Mouse (Mus musculus): ENCODE measurements around the gene Igll1. TPM values are rescaled to one million over a fixed set of nuclear protein-coding genes. Genes with fewer than 3 reads are reported as not detected.

Igll1 gene
- polyA plus RNA-seq, 1 experiment, result not detected

- Histone ChIP-seq H3K79me2 (ENCODE audit: control insufficient read depth, insufficient read depth) (no peaks in the 10 kb centered on the region), H3K36me3 (ENCODE audit: control insufficient read depth, insufficient read depth) (peaks cover 83% of the 10 kb centered on the region), H3K27me3 (ENCODE audit: control insufficient read depth, insufficient read depth, insufficient read length) (no peaks in the 10 kb centered on the region), H3K4me3 (ENCODE audit: insufficient read depth, poor library complexity, severe bottlenecking) (no peak overlapping the region), H3K79me3 (ENCODE audit: low read depth) (no peaks in the 10 kb centered on the region), H3ac (ENCODE audit: control insufficient read depth, insufficient read length, low read depth) (no peak overlapping the region)
- TF ChIP-seq MYOD1 (IDR thresholded peaks at IDR 0.05; ENCODE audit: control insufficient read depth, insufficient read length, low read depth) (no peak), MAX (IDR thresholded peaks at IDR 0.05) (no peak), FOSL1 (IDR thresholded peaks at IDR 0.05; ENCODE audit: insufficient read depth, low read length, poor library complexity, severe bottlenecking) (no peak), CEBPB (IDR thresholded peaks at IDR 0.05; ENCODE audit: low read depth) (no peak), USF1 (IDR thresholded peaks at IDR 0.05; ENCODE audit: low read depth) (no peak), CTCF (IDR thresholded peaks at IDR 0.05; ENCODE audit: control insufficient read depth, insufficient read depth, insufficient read length) (no peak), MYOG (IDR thresholded peaks at IDR 0.05; ENCODE audit: control insufficient read depth, extremely low read depth, insufficient read length) (no peak)
Measured at GRCm38 (mm10) chr16:16888341-16888740, 24.6 kb upstream of the Igll1 start.

- Histone ChIP-seq H3K79me2 (ENCODE audit: control insufficient read depth, insufficient read depth) (peaks cover 8% of the 10 kb centered on the region), H3ac (ENCODE audit: control insufficient read depth, insufficient read length, low read depth) (no peak overlapping the region), H3K79me3 (ENCODE audit: low read depth) (peaks cover 7% of the 10 kb centered on the region), H3K36me3 (ENCODE audit: control insufficient read depth, insufficient read depth) (peaks cover 82% of the 10 kb centered on the region), H3K27me3 (ENCODE audit: control insufficient read depth, insufficient read depth, insufficient read length) (no peaks in the 10 kb centered on the region), H3K4me3 (ENCODE audit: insufficient read depth, poor library complexity, severe bottlenecking) (no peak overlapping the region)
- TF ChIP-seq CEBPB (IDR thresholded peaks at IDR 0.05; ENCODE audit: low read depth) (no peak), MYOG (IDR thresholded peaks at IDR 0.05; ENCODE audit: control insufficient read depth, extremely low read depth, insufficient read length) (no peak), FOSL1 (IDR thresholded peaks at IDR 0.05; ENCODE audit: insufficient read depth, low read length, poor library complexity, severe bottlenecking) (no peak), MAX (IDR thresholded peaks at IDR 0.05) (no peak), MYOD1 (IDR thresholded peaks at IDR 0.05; ENCODE audit: control insufficient read depth, insufficient read length, low read depth) (no peak)
Measured at GRCm38 (mm10) chr16:16879025-16879424, 15.2 kb upstream of the Igll1 start.

- H3K4me3 ChIP-seq (ENCODE audit: insufficient read depth, poor library complexity, severe bottlenecking), result peak within 1 kb of the TSS; percentile 93
- TF ChIP-seq MAX (IDR thresholded peaks at IDR 0.05) (peak; percentile 77), CTCF (IDR thresholded peaks at IDR 0.05; ENCODE audit: control insufficient read depth, insufficient read depth, insufficient read length) (no peak)
Measured at GRCm38 (mm10) chr16:16870617-16871331, 7.0 kb upstream of the Igll1 start, which contains the start of the genes Top3b and Vpreb1. Gene Top3b, plus strand, starts transcription at chr16:16870736. Gene Vpreb1, minus strand, starts transcription at chr16:16870843.

GRCm38 (mm10) chr16:16870241-16870616 lies 6.4 kb upstream of the Igll1 start:
- H3K79me3 ChIP-seq (ENCODE audit: low read depth), result peaks cover 22% of the 10 kb centered on the region
- H3K36me3 ChIP-seq (ENCODE audit: control insufficient read depth, insufficient read depth), result peaks cover 4% of the 10 kb centered on the region
- TF ChIP-seq MAX (IDR thresholded peaks at IDR 0.05) (no peak), CTCF (IDR thresholded peaks at IDR 0.05; ENCODE audit: control insufficient read depth, insufficient read depth, insufficient read length) (no peak), MYOD1 (IDR thresholded peaks at IDR 0.05; ENCODE audit: control insufficient read depth, insufficient read length, low read depth) (no peak), MYOG (IDR thresholded peaks at IDR 0.05; ENCODE audit: control insufficient read depth, extremely low read depth, insufficient read length) (no peak), FOSL1 (IDR thresholded peaks at IDR 0.05; ENCODE audit: insufficient read depth, low read length, poor library complexity, severe bottlenecking) (no peak), USF1 (IDR thresholded peaks at IDR 0.05; ENCODE audit: low read depth) (no peak), CEBPB (IDR thresholded peaks at IDR 0.05; ENCODE audit: low read depth) (no peak)
- peak overlapping the region; percentile 93 for H3K4me3 ChIP-seq (ENCODE audit: insufficient read depth, poor library complexity, severe bottlenecking)
- no peaks in the 10 kb centered on the region for H3K27me3 ChIP-seq (ENCODE audit: control insufficient read depth, insufficient read depth, insufficient read length)
- no peak overlapping the region for H3ac ChIP-seq (ENCODE audit: control insufficient read depth, insufficient read length, low read depth)
- H3K79me2 ChIP-seq (ENCODE audit: control insufficient read depth, insufficient read depth), result peaks cover 36% of the 10 kb centered on the region

More at GRCm38 (mm10) chr16:16870617-16871331, 7.0 kb upstream of the Igll1 start, which contains the start of the genes Top3b and Vpreb1:
- Histone ChIP-seq H3K79me3 (ENCODE audit: low read depth) (peaks cover 22% of the 10 kb centered on the region), H3K79me2 (ENCODE audit: control insufficient read depth, insufficient read depth) (peaks cover 36% of the 10 kb centered on the region), H3K27me3 (ENCODE audit: control insufficient read depth, insufficient read depth, insufficient read length) (no peaks in the 10 kb centered on the region), H3K36me3 (ENCODE audit: control insufficient read depth, insufficient read depth) (peaks cover 9% of the 10 kb centered on the region), H3ac (ENCODE audit: control insufficient read depth, insufficient read length, low read depth) (peak within 1 kb of the TSS; percentile 84)

- Histone ChIP-seq H3K79me3 (ENCODE audit: low read depth) (no peaks in the 10 kb centered on the region), H3K4me3 (ENCODE audit: insufficient read depth, poor library complexity, severe bottlenecking) (no peak overlapping the region)
- TF ChIP-seq CEBPB (IDR thresholded peaks at IDR 0.05; ENCODE audit: low read depth) (no peak), MYOD1 (IDR thresholded peaks at IDR 0.05; ENCODE audit: control insufficient read depth, insufficient read length, low read depth) (no peak), USF1 (IDR thresholded peaks at IDR 0.05; ENCODE audit: low read depth) (no peak), FOSL1 (IDR thresholded peaks at IDR 0.05; ENCODE audit: insufficient read depth, low read length, poor library complexity, severe bottlenecking) (no peak), CTCF (IDR thresholded peaks at IDR 0.05; ENCODE audit: control insufficient read depth, insufficient read depth, insufficient read length) (no peak), MYOG (IDR thresholded peaks at IDR 0.05; ENCODE audit: control insufficient read depth, extremely low read depth, insufficient read length) (no peak), MAX (IDR thresholded peaks at IDR 0.05) (no peak)
Measured at GRCm38 (mm10) chr16:16865696-16866561, 2.1 kb upstream of the Igll1 start.

More at GRCm38 (mm10) chr16:16865696-16866561, 2.1 kb upstream of the Igll1 start:
- Histone ChIP-seq H3K27me3 (ENCODE audit: control insufficient read depth, insufficient read depth, insufficient read length) (no peaks in the 10 kb centered on the region), H3ac (ENCODE audit: control insufficient read depth, insufficient read length, low read depth) (no peak overlapping the region), H3K36me3 (ENCODE audit: control insufficient read depth, insufficient read depth) (no peaks in the 10 kb centered on the region), H3K79me2 (ENCODE audit: control insufficient read depth, insufficient read depth) (peaks cover 3% of the 10 kb centered on the region)
